Mouse (Mus musculus) bone marrow macrophage, adult 2 months (primary cell): Measurements from ENCODE around the gene Spg21.

Experiments used
- CTCF ChIP-seq: IDR thresholded peaks from 2 replicates; pipeline ENCODE4 v1.5.1; 2012; ENCODE audit warnings: low read depth, mild to moderate bottlenecking, low read length, moderate library complexity
- POLR2A ChIP-seq: IDR thresholded peaks from 2 replicates; pipeline ENCODE4 v1.6.1; 2012; ENCODE audit warnings: mild to moderate bottlenecking, low read depth, low read length, borderline replicate concordance

DNA sequence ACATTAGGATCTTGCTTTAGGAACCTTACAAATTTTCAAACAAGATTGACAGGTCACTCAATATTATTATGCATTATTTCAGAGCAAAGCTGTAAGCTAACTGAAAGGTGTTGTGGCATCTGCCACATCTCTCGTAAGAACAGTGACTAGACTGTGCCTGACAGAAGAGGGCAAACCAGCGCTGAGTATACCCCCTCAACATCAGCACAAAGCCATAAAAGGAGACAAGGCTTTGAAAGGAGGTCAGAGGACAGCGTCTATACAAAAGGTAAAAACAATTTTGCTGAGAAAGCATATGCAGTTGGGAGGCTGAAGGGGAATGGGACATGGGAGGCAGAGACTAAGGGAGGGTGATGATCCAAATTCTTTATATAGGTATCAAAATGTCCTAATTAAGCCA lies 549 bp upstream of the Spg21 start:
- TF ChIP-seq POLR2A (no peak), CTCF (no peak)
